Mouse (Mus musculus): Measurements from ENCODE around the gene Fam189a1.

GRCm38 (mm10) chr7:64997743-64998142, 158.6 kb downstream of the Fam189a1 start:
- TF ChIP-seq POLR2A (IDR thresholded peaks at IDR 0.05; ENCODE audit: low read depth, low read length) (no peak), CTCF (conservative IDR thresholded peaks at IDR 0.05; ENCODE audit: insufficient read depth, insufficient read length, low read depth, low read length) (no peak)

Measured in kidney, adult 2 months (tissue).